Mouse (Mus musculus) liver, postnatal 0 days (tissue): ENCODE data around the gene Grcc10. TPM values are rescaled to one million over a fixed set of nuclear protein-coding genes. Genes with fewer than 3 reads are reported as not detected.

ENCODE experiments used
- ATAC-seq: fragments of 200-750 bp; cut with Nextera tagmentation; 2 replicates; pipeline ENCODE4 v1.8.0; 2017; ENCODE audit warnings: mild to moderate bottlenecking, moderate library complexity
- DNase-seq: peaks from one replicate; pipeline ENCODE4 v3.0.0-alpha.2; 2016
- H3K27ac ChIP-seq: fragments of 300-500 bp; sonication (generic); 2 replicates; pipeline ENCODE4 v1.5.1; 2014; ENCODE audit warnings: antibody characterized with exemption, moderate library complexity, mild to moderate bottlenecking, low read depth
- H3K27me3 ChIP-seq: fragments of 300-500 bp; sonication (generic); 2 replicates; pipeline ENCODE4 v1.6.1; 2014; ENCODE audit warnings: low read length, control low read depth, mixed read lengths; ENCODE audit not compliant: insufficient read depth
- H3K36me3 ChIP-seq: fragments of 300-500 bp; sonication (generic); replicated peaks from 2 replicates; pipeline ENCODE4 v1.6.1; 2014; ENCODE audit warnings: mild to moderate bottlenecking, control low read depth, low read length, moderate library complexity, mixed read lengths; ENCODE audit not compliant: insufficient read depth
- H3K4me1 ChIP-seq: fragments of 300-500 bp; sonication (generic); 2 replicates; pipeline ENCODE4 v1.6.1; 2014; ENCODE audit warnings: antibody characterized with exemption, mild to moderate bottlenecking, control low read depth; ENCODE audit not compliant: insufficient read depth
- H3K4me2 ChIP-seq: fragments of 300-500 bp; sonication (generic); 2 replicates; pipeline ENCODE4 v1.6.1; 2014; ENCODE audit warnings: low read depth, mild to moderate bottlenecking, low read length, moderate library complexity, mixed read lengths
- H3K4me3 ChIP-seq: fragments of 300-500 bp; sonication (generic); 2 replicates; pipeline ENCODE4 v1.5.1; 2014; ENCODE audit warnings: low read depth, low read length
- H3K9ac ChIP-seq: fragments of 300-500 bp; sonication (generic); replicated peaks from 2 replicates; pipeline ENCODE4 v1.6.1; 2014; ENCODE audit warnings: mild to moderate bottlenecking, moderate library complexity
- H3K9me3 ChIP-seq: fragments of 300-500 bp; sonication (generic); 2 replicates; pipeline ENCODE4 v1.6.1; 2016; ENCODE audit warnings: mild to moderate bottlenecking, control low read depth, low read length, mixed read lengths
- CTCF ChIP-seq: sonication (generic); IDR thresholded peaks from 2 replicates; pipeline ENCODE4 v1.5.1; 2016; ENCODE audit warnings: antibody characterized with exemption, low read depth
- EP300 ChIP-seq: IDR thresholded peaks from 2 replicates; pipeline ENCODE4 v1.6.1; 2016; ENCODE audit warnings: antibody characterized with exemption, low read depth, mild to moderate bottlenecking
- WGBS: fragments of 180-500 bp; shearing (Covaris S2); extraction: QIAGEN DNeasy Blood & Tissue Kit; methylation state at CpG from one replicate; pipeline ENCODE4 v1.1.7; 2014; ENCODE audit not compliant: insufficient replicate concordance; 5-methylcytosine and 5-hydroxymethylcytosine counted together
- polyA plus RNA-seq: library from polyadenylated mRNA; unstranded; fragments of >200 nt; fragmentation: Nextera tagmentation; extraction: Ambion mirVana; gene quantifications from 2 replicates; pipeline ENCODE4 v1.2.1, GENCODE M21; 2015

Gene Grcc10
- polyA plus RNA-seq, 1 experiment from 2014 or later: 148 TPM

- H3K4me2 ChIP-seq: no peak overlapping the region
- no peak overlapping the region for H3K4me3 ChIP-seq
- WGBS: 93% methylated on average over 2 of the region's 2 CpGs
- H3K4me1 ChIP-seq: peaks cover 10% of the 10 kb centered on the region; the same call in 1 of the 2 replicates
- H3K9me3 ChIP-seq: no peaks in the 10 kb centered on the region
- H3K27ac ChIP-seq: no peak overlapping the region
- no peak for DNase-seq
- no peak for TF ChIP-seq CTCF
- no peak for TF ChIP-seq EP300
- no peaks in the 10 kb centered on the region for H3K27me3 ChIP-seq
- no peak overlapping the region for H3K9ac ChIP-seq
- H3K36me3 ChIP-seq: peaks cover 65% of the 10 kb centered on the region
- no peak for ATAC-seq
These were observed 36.8 kb downstream of the Grcc10 start for GRCm38 (mm10) chr6:124704417-124704816.

DNA sequence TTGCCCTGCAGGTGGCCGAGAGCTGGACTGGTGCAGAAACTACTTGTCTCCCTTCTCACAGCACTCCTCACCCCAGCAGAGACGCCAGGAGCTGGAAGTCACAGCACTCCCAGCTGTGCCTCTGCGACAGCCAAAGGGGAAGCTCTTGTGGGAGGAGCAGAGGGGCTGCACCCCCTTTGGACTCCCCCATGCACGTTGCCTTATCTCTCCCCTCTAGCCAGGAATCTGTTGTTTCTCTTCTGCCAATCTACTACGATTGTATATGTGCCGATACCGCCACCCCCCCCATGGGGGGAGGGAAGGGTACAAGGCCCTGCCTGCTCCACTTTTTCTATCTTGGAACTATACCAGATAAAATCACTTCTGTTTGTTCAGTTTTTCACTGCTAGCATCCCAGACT, 37.4 kb downstream of the Grcc10 start:
- Histone ChIP-seq H3K36me3 (peaks cover 72% of the 10 kb centered on the region), H3K4me3 (no peak overlapping the region), H3K9me3 (no peaks in the 10 kb centered on the region), H3K9ac (no peak overlapping the region), H3K4me1 (peaks cover 13% of the 10 kb centered on the region), H3K27ac (no peak overlapping the region), H3K4me2 (no peak overlapping the region), H3K27me3 (no peaks in the 10 kb centered on the region)
- DNase-seq (no peak), ATAC-seq (no peak)
- WGBS: 58% methylated on average over 7 of the region's 7 CpGs
- no peak for TF ChIP-seq EP300
- no peak for TF ChIP-seq CTCF

DNA sequence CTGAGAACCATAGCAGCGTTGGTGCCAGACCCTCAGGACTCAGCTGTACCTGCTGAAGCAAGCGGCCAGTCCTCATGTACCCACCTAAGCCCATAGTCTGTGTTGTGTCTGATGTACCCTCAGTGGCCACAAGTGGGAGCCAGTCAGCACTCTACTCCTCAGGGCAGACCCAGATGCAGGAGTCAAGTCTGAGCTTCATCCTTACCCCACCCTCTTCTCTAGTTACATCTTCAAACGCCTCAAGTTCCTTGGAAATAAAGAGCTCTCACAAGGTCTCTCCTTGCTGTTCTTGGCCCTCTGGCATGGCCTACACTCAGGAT, 38.4 kb downstream of the Grcc10 start:
- no peak overlapping the region for H3K27ac ChIP-seq
- 54% methylated on average over 3 of the region's 3 CpGs for WGBS
- no peak overlapping the region for H3K4me2 ChIP-seq
- H3K36me3 ChIP-seq: peaks cover 77% of the 10 kb centered on the region
- no peak for ATAC-seq
- H3K9ac ChIP-seq: no peak overlapping the region
- DNase-seq: peak; percentile 71
- no peaks in the 10 kb centered on the region for H3K27me3 ChIP-seq
- no peak overlapping the region for H3K4me3 ChIP-seq
- H3K9me3 ChIP-seq: no peaks in the 10 kb centered on the region
- TF ChIP-seq CTCF: peak; percentile 89
- no peak for TF ChIP-seq EP300
- H3K4me1 ChIP-seq: peaks cover 11% of the 10 kb centered on the region

DNA sequence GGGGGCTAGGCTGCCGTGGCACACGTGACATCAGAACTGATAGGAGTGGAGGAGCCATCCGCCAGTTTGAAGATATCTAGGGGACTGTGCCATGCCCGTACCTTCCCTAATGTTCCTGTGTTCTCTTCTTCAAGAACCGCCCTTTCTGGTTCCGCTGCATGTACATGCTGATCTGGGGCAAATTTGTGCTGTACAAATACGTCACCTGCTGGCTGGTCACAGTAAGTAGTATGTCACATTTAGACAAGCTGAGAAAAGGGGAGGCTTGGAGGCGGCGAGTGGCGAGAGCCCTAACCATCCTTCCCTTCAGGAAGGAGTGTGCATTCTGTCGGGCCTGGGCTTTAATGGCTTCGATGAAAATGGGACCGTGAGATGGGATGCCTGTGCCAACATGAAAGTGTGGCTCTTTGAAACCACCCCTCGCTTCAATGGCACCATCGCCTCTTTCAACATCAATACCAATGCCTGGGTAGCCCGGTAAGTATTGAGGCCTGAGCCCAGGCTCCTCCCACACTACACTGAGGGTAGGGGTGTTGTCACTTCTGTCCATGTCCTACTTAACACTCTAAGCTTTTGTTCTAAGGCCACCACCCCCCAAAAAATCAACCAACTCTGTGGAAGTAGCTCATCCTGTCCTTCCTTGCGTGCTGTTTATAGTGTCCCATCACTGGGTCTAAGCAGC, 38.9 kb downstream of the Grcc10 start:
- Histone ChIP-seq H3K27me3 (no peaks in the 10 kb centered on the region), H3K4me1 (peaks cover 11% of the 10 kb centered on the region), H3K27ac (no peak overlapping the region), H3K4me2 (no peak overlapping the region), H3K4me3 (no peak overlapping the region), H3K36me3 (peaks cover 72% of the 10 kb centered on the region), H3K9me3 (no peaks in the 10 kb centered on the region), H3K9ac (no peak overlapping the region)
- DNase-seq (no peak), ATAC-seq (no peak)
- WGBS: 87% methylated on average over 17 of the region's 17 CpGs
- peak; percentile 33 for TF ChIP-seq CTCF
- TF ChIP-seq EP300: no peak

DNA sequence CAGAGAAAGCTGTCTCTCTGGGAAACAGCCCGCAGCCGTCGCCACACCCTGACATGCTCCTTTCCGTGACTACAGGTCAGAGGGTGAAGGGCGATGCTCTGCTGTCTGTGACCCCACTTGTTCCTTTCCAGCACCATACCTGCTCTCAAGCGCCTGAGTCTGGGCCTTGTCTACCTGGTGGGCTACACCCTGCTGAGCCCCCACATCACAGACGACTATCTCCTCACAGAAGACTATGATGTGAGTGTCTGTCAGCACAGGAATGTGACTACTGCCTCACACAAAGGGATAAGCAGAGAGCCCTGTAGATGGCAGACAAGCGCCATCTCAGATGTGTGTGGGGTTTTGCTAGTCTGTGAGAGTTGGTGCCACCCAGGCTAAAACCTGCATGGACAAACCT, 39.8 kb downstream of the Grcc10 start:
- DNase-seq (no peak), ATAC-seq (no peak)
- H3K27me3 ChIP-seq: no peaks in the 10 kb centered on the region
- peaks cover 70% of the 10 kb centered on the region for H3K36me3 ChIP-seq
- peak overlapping the region; percentile 82 for H3K27ac ChIP-seq
- TF ChIP-seq EP300: no peak
- peak; percentile 41 for TF ChIP-seq CTCF
- no peak overlapping the region for H3K4me2 ChIP-seq
- H3K9ac ChIP-seq: no peak overlapping the region
- H3K4me1 ChIP-seq: peaks cover 11% of the 10 kb centered on the region
- H3K4me3 ChIP-seq: no peak overlapping the region
- WGBS: 83% methylated on average over 8 of the region's 8 CpGs
- H3K9me3 ChIP-seq: no peaks in the 10 kb centered on the region

- H3K4me3 ChIP-seq: no peak overlapping the region
- TF ChIP-seq CTCF (no peak), EP300 (peak; percentile 70)
- ATAC-seq: peak; percentile 93
- H3K9me3 ChIP-seq: no peaks in the 10 kb centered on the region
- no peak overlapping the region; the same call in 1 of the 2 replicates for H3K9ac ChIP-seq
- H3K36me3 ChIP-seq: peaks cover 63% of the 10 kb centered on the region
- no peaks in the 10 kb centered on the region for H3K27me3 ChIP-seq
- peak; percentile 76 for DNase-seq
- no peak overlapping the region for H3K4me2 ChIP-seq
- peaks cover 13% of the 10 kb centered on the region for H3K4me1 ChIP-seq
- peak overlapping the region; percentile 82 for H3K27ac ChIP-seq
- 75% methylated on average over 11 of the region's 11 CpGs for WGBS
These were observed 41.1 kb downstream of the Grcc10 start for GRCm38 (mm10) chr6:124699962-124700610.

DNA sequence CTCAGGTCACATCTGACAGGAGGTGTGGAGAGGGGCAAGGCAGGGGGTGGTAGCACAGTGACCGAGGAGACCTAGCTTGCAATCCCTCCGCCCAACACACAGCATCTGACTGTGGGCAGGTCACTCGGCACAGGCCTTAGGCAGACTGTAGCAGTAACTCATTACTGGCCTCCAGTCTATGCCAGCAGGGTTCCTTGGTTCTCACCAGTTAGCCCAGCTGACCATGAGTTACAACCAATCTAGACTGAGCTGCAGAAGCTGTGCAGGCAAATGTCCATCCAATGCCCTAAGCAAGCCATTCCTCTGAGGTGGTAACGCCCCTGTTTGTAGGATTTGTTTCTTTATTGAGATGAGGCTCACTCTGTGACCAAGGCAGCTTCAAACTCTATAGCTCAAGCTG, 41.8 kb downstream of the Grcc10 start:
- Histone ChIP-seq H3K4me3 (no peak overlapping the region), H3K27me3 (no peaks in the 10 kb centered on the region), H3K36me3 (peaks cover 55% of the 10 kb centered on the region), H3K27ac (peak overlapping the region; percentile 82), H3K4me2 (no peak overlapping the region), H3K4me1 (peaks cover 13% of the 10 kb centered on the region), H3K9me3 (no peaks in the 10 kb centered on the region), H3K9ac (peak overlapping the region; percentile 21; the same call in 1 of the 2 replicates)
- ATAC-seq (no peak), DNase-seq (no peak)
- TF ChIP-seq CTCF (no peak), EP300 (no peak)
- WGBS: 79% methylated on average over 4 of the region's 4 CpGs
